Mouse (Mus musculus): ENCODE measurements at regions not wholly inside any gene's neighbourhood (a gene's known extent, or its start where the extent isn't known, plus 50 kb on each side); places are given as distances from the start of the nearest gene placed in this dataset.

DNA sequence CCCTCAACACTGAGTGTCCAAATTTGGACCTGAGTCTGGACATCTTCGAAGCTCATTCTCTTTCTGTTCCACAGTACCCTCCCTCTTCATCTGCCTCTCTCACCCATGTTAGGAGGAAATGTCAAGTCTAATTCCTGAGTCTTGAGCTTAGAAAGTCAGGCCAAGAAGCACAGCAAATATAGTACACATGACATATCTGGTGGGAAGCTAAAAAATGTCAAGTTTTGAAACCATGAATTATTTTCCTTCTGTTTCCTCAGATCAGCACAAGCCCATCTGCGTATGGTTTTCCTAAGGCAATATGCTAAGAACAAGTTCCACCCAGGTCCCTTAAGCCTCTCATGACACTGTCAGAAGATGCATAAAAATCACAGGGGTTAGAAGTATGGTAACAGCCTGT is 553.6 kb upstream of the Cdh11 start:
- TF ChIP-seq POLR2A (IDR thresholded peaks at IDR 0.05; ENCODE audit: control insufficient read depth, low read depth, low read length) = no peak
- TF ChIP-seq CTCF (IDR thresholded peaks at IDR 0.05; ENCODE audit: control insufficient read depth, insufficient read depth, insufficient replicate concordance, low read depth, low read length) = no peak

Measured in testis, adult 2 months (tissue).